Mouse (Mus musculus): ENCODE data around the gene Gm26727. TPM values are rescaled to one million over a fixed set of nuclear protein-coding genes. Genes with fewer than 3 reads are reported as not detected.
"Not testable (repeated sequence)": the region's sequence is repeated elsewhere in the genome, so short reads cannot be mapped to it uniquely, and the experiment has no call there.

The Gm26727 gene
- polyA plus RNA-seq, 1 experiment from 2014 or later: not detected

- ATAC-seq (ENCODE audit: low read depth) (no peak), DNase-seq (ENCODE audit: low spot score) (no peak)
- no peaks in the 10 kb centered on the region for H3K36me3 ChIP-seq (ENCODE audit: control insufficient read depth, insufficient read depth, low read length)
- 81% methylated on average over 8 of the region's 8 CpGs for WGBS
- no peaks in the 10 kb centered on the region for H3K27me3 ChIP-seq (replicated peaks; ENCODE audit: control insufficient read depth, insufficient read depth, low read length)
- no peak overlapping the region for H3K4me3 ChIP-seq (ENCODE audit: low read depth, low read length)
- no peaks in the 10 kb centered on the region for H3K4me1 ChIP-seq (ENCODE audit: control insufficient read depth, insufficient read depth, low read length)
- H3K9me3 ChIP-seq (ENCODE audit: control insufficient read depth, low read length): no peaks in the 10 kb centered on the region
- H3K27ac ChIP-seq (replicated peaks; ENCODE audit: low read depth, low read length): no peak overlapping the region
- H3K4me2 ChIP-seq (ENCODE audit: low read depth, low read length): no peak overlapping the region
- H3K9ac ChIP-seq (ENCODE audit: low read depth, low read length): no peak overlapping the region
Observed at GRCm38 (mm10) chr2:67438309-67438708, 5.3 kb upstream of the Gm26727 start.

GRCm38 (mm10) chr2:67422799-67423198 lies 10.2 kb downstream of the Gm26727 start:
- Histone ChIP-seq H3K36me3 (ENCODE audit: control insufficient read depth, insufficient read depth, low read length) (no peaks in the 10 kb centered on the region), H3K27ac (replicated peaks; ENCODE audit: low read depth, low read length) (no peak overlapping the region), H3K4me1 (ENCODE audit: control insufficient read depth, insufficient read depth, low read length) (no peaks in the 10 kb centered on the region)

DNA sequence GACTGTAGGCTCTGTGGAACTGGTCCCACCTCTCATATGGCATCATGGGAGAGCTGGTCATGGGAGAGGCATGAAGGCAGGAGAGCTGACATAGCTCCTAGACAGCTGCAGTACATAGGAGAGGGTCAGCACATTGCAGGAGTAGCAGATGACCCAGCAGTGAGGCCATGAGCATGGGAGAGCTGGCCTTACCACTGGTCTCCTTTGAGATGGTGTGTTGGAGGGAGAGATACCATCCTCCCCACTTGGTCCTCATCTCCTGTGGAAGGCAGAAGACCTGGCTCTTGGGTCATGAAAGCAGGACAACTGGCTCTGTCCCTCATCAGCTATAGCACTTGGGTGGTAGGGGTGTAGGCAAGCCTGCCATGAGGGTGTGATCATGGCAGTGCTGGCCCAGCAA lies 12.1 kb downstream of the Gm26727 start:
- ATAC-seq (ENCODE audit: low read depth) (no peak), DNase-seq (ENCODE audit: low spot score) (no peak)
- H3K27me3 ChIP-seq (replicated peaks; ENCODE audit: control insufficient read depth, insufficient read depth, low read length): no peaks in the 10 kb centered on the region
- no peaks in the 10 kb centered on the region for H3K36me3 ChIP-seq (ENCODE audit: control insufficient read depth, insufficient read depth, low read length)
- no peak overlapping the region for H3K4me3 ChIP-seq (ENCODE audit: low read depth, low read length)
- H3K9ac ChIP-seq (ENCODE audit: low read depth, low read length): no peak overlapping the region
- no peaks in the 10 kb centered on the region for H3K4me1 ChIP-seq (ENCODE audit: control insufficient read depth, insufficient read depth, low read length)
- H3K4me2 ChIP-seq (ENCODE audit: low read depth, low read length): no peak overlapping the region
- no peak overlapping the region for H3K27ac ChIP-seq (replicated peaks; ENCODE audit: low read depth, low read length)
- no peaks in the 10 kb centered on the region for H3K9me3 ChIP-seq (ENCODE audit: control insufficient read depth, low read length)

More at GRCm38 (mm10) chr2:67422799-67423198, 10.2 kb downstream of the Gm26727 start:
- ATAC-seq (ENCODE audit: low read depth): no peak
- Histone ChIP-seq H3K4me2 (ENCODE audit: low read depth, low read length) (no peak overlapping the region), H3K9me3 (ENCODE audit: control insufficient read depth, low read length) (no peaks in the 10 kb centered on the region), H3K9ac (ENCODE audit: low read depth, low read length) (no peak overlapping the region), H3K27me3 (replicated peaks; ENCODE audit: control insufficient read depth, insufficient read depth, low read length) (no peaks in the 10 kb centered on the region), H3K4me3 (ENCODE audit: low read depth, low read length) (no peak overlapping the region)
- 92% methylated on average over 1 of the region's 1 CpGs for WGBS
- no peak for DNase-seq (ENCODE audit: low spot score)

GRCm38 (mm10) chr2:67413425-67413824 lies 19.6 kb downstream of the Gm26727 start, which contains the start of gene Gm21830:
Gm21830 (plus strand) TSS chr2:67413725.
- H3K27ac ChIP-seq (replicated peaks; ENCODE audit: low read depth, low read length); H3K4me3 ChIP-seq (ENCODE audit: low read depth, low read length); H3K4me2 ChIP-seq (ENCODE audit: low read depth, low read length); ATAC-seq (ENCODE audit: low read depth); H3K4me1 ChIP-seq (ENCODE audit: control insufficient read depth, insufficient read depth, low read length); H3K9ac ChIP-seq (ENCODE audit: low read depth, low read length); DNase-seq (ENCODE audit: low spot score); H3K36me3 ChIP-seq (ENCODE audit: control insufficient read depth, insufficient read depth, low read length); H3K9me3 ChIP-seq (ENCODE audit: control insufficient read depth, low read length); H3K27me3 ChIP-seq (replicated peaks; ENCODE audit: control insufficient read depth, insufficient read depth, low read length): not testable (repeated sequence)
- WGBS: no CpG with 5 or more reads among the region's 1 CpGs

Other genes with a start within 250 kb of the Gm26727 start
- not detected in 2 replicates for gene Gm21830, start 19.5 kb downstream of the Gm26727 start, polyA plus RNA-seq (2014; fragmentation: Nextera tagmentation; extraction: Ambion mirVana)
- 0.34 and 0.85 TPM in 2 replicates for gene Xirp2, start 12.8 kb upstream of the Gm26727 start, polyA plus RNA-seq (2014; fragmentation: Nextera tagmentation; extraction: Ambion mirVana)
- gene B3galt1, start 132.7 kb upstream of the Gm26727 start, polyA plus RNA-seq (2014; fragmentation: Nextera tagmentation; extraction: Ambion mirVana): 8.3 and 9.0 TPM in 2 replicates

All from embryonic facial prominence, embryonic 14.5 days (tissue).